Mouse (Mus musculus) erythroid progenitor cell, adult 5-6 weeks (primary cell): ENCODE data around the gene Steap2. TPM values are rescaled to one million over a fixed set of nuclear protein-coding genes. Genes with fewer than 3 reads are reported as not detected.

Experiments used
- ATAC-seq: replicated peaks from 2 replicates; pipeline ENCODE4 v1.8.0; 2016; ENCODE audit warnings: moderate number of reproducible peaks, mild to moderate bottlenecking, moderate TSS enrichment, inconsistent platforms; ENCODE audit not compliant: poor library complexity, low FRiP score, severe bottlenecking
- total RNA-seq, 2 experiments: library from RNA; stranded (forward) in 1 of 2; stranded (reverse) in 1 of 2; fragments of 150-400 nt in 1 of 2; fragments of 186-747, 209-891 nt in 1 of 2; gene quantifications; 2 replicates each; pipeline versions ENCODE4 v1.2.3 to v1.2.4; 2015 to 2017; ENCODE audit warnings: low replicate concordance in 2 of 2

The Steap2 gene
- total RNA-seq, 2 experiments from 2014 or later: not detected

- ATAC-seq: no peak
Observed at GRCm38 (mm10) chr5:5676082-5676481, 18.3 kb downstream of the Steap2 start.

- no peak for ATAC-seq
Observed at GRCm38 (mm10) chr5:5668920-5669319, 25.5 kb downstream of the Steap2 start.

GRCm38 (mm10) chr5:5664371-5664926, 29.9 kb downstream of the Steap2 start:
- ATAC-seq: no peak

- no peak; the same call in 1 of the 2 replicates for ATAC-seq
Observed at GRCm38 (mm10) chr5:5663655-5664370, 30.6 kb downstream of the Steap2 start, which contains the start of gene Cfap69. TSS of gene Cfap69 (minus strand) at chr5:5664239.

GRCm38 (mm10) chr5:5663057-5663456, 31.3 kb downstream of the Steap2 start:
- ATAC-seq: no peak

GRCm38 (mm10) chr5:5658680-5659079, 35.7 kb downstream of the Steap2 start:
- ATAC-seq: no peak

- ATAC-seq: no peak
Observed at GRCm38 (mm10) chr5:5657932-5658331, 36.4 kb downstream of the Steap2 start.

GRCm38 (mm10) chr5:5648817-5649569, 45.4 kb downstream of the Steap2 start:
- no peak for ATAC-seq

GRCm38 (mm10) chr5:5646173-5646572, 48.2 kb downstream of the Steap2 start:
- ATAC-seq: no peak

- no peak for ATAC-seq
Observed at GRCm38 (mm10) chr5:5638496-5638895, 55.9 kb downstream of the Steap2 start.

GRCm38 (mm10) chr5:5625491-5625890, 68.9 kb downstream of the Steap2 start:
- ATAC-seq: no peak

GRCm38 (mm10) chr5:5618329-5618728, 76.0 kb downstream of the Steap2 start:
- no peak for ATAC-seq

Other genes with a start within 250 kb of the Steap2 start
- not detected in 2 replicates for gene 1700015F17Rik, start 215.4 kb downstream of the Steap2 start, total RNA-seq (2015; ENCODE audit: low replicate concordance)
- not detected in 2 replicates for gene 1700015F17Rik, start 215.4 kb downstream of the Steap2 start, total RNA-seq (2017; ENCODE audit: low replicate concordance)
- not detected in 2 replicates for gene Cldn12, start 179.6 kb downstream of the Steap2 start, total RNA-seq (2015; ENCODE audit: low replicate concordance)
- gene Cldn12, start 179.6 kb downstream of the Steap2 start, total RNA-seq (2017; ENCODE audit: low replicate concordance): 0.77 and 0.83 TPM in 2 replicates
- 8.6 and 9.6 TPM in 2 replicates for gene Gtpbp10, start 135.0 kb downstream of the Steap2 start, total RNA-seq (2015; ENCODE audit: low replicate concordance)
- gene Gtpbp10, start 135.0 kb downstream of the Steap2 start, total RNA-seq (2017; ENCODE audit: low replicate concordance): 0.98 and 9.4 TPM in 2 replicates
- not detected in 2 replicates for gene Gm8773, start 120.8 kb downstream of the Steap2 start, total RNA-seq (2015; ENCODE audit: low replicate concordance)
- gene Gm8773, start 120.8 kb downstream of the Steap2 start, total RNA-seq (2017; ENCODE audit: low replicate concordance): not detected in 2 replicates
- not detected in 2 replicates for gene Cfap69, start 30.3 kb downstream of the Steap2 start, total RNA-seq (2015; ENCODE audit: low replicate concordance)
- not detected in 2 replicates for gene Cfap69, start 30.3 kb downstream of the Steap2 start, total RNA-seq (2017; ENCODE audit: low replicate concordance)
- gene Steap1, start 54.7 kb upstream of the Steap2 start, total RNA-seq (2015; ENCODE audit: low replicate concordance): not detected in 2 replicates
- not detected in 2 replicates for gene Steap1, start 54.7 kb upstream of the Steap2 start, total RNA-seq (2017; ENCODE audit: low replicate concordance)